Mouse (Mus musculus): ENCODE data around the gene Apba3. TPM values are rescaled to one million over a fixed set of nuclear protein-coding genes. Genes with fewer than 3 reads are reported as not detected.
A peak's percentile ranks its signal among the peaks of the same experiment; 100 is the strongest.
"Not testable (repeated sequence)": the region's sequence is repeated elsewhere in the genome, so short reads cannot be mapped to it uniquely, and the experiment has no call there.

Gene Apba3
- polyA plus RNA-seq (2014; fragmentation: Nextera tagmentation; extraction: Ambion mirVana) = 47.5 and 55.0 TPM in 2 replicates

GRCm38 (mm10) chr10:81266211-81267105 is at the start of gene Apba3, which contains the start of gene Mrpl54:
Apba3 (plus strand) TSS chr10:81266960.
Mrpl54 (minus strand) TSS chr10:81266934.
- Histone ChIP-seq H3K27ac (ENCODE audit: low read depth, low read length) (peak within 1 kb of the TSS; percentile 72), H3K9me3 (ENCODE audit: control insufficient read depth, low read length) (no peaks in the 10 kb centered on the region), H3K4me2 (peak within 1 kb of the TSS; percentile 82), H3K9ac (ENCODE audit: low read depth, low read length) (peak within 1 kb of the TSS; percentile 80), H3K36me3 (ENCODE audit: control insufficient read depth, insufficient read depth, low read length) (peaks cover 32% of the 10 kb centered on the region), H3K4me3 (ENCODE audit: low read depth, low read length) (peak within 1 kb of the TSS; percentile 86), H3K27me3 (replicated peaks; ENCODE audit: control insufficient read depth, insufficient read depth, low read length) (no peaks in the 10 kb centered on the region), H3K4me1 (replicated peaks; ENCODE audit: control insufficient read depth, insufficient read depth, low read length) (peaks cover 9% of the 10 kb centered on the region)
- peak; percentile 92 for ATAC-seq (replicated peaks; ENCODE audit: low FRiP score)
- under 1% methylated on average over 48 of the region's 48 CpGs for WGBS
- peak; percentile 95 for DNase-seq (ENCODE audit: low spot score)

- not testable (repeated sequence) for H3K4me1 ChIP-seq (replicated peaks; ENCODE audit: control insufficient read depth, insufficient read depth, low read length); H3K36me3 ChIP-seq (ENCODE audit: control insufficient read depth, insufficient read depth, low read length); H3K27ac ChIP-seq (ENCODE audit: low read depth, low read length); H3K9me3 ChIP-seq (ENCODE audit: control insufficient read depth, low read length); H3K27me3 ChIP-seq (replicated peaks; ENCODE audit: control insufficient read depth, insufficient read depth, low read length); H3K9ac ChIP-seq (ENCODE audit: low read depth, low read length); H3K4me3 ChIP-seq (ENCODE audit: low read depth, low read length); H3K4me2 ChIP-seq; ATAC-seq (replicated peaks; ENCODE audit: low FRiP score); DNase-seq (ENCODE audit: low spot score)
- whole genome bisulfite sequencing = 7% methylated on average over 1 of the region's 1 CpGs
These were observed 49.5 kb upstream of the Apba3 start for GRCm38 (mm10) chr10:81217267-81217666.

GRCm38 (mm10) chr10:81217964-81218363 is 48.8 kb upstream of the Apba3 start:
- Histone ChIP-seq H3K4me2 (no peak overlapping the region), H3K27ac (ENCODE audit: low read depth, low read length) (no peak overlapping the region), H3K9me3 (ENCODE audit: control insufficient read depth, low read length) (no peaks in the 10 kb centered on the region), H3K36me3 (ENCODE audit: control insufficient read depth, insufficient read depth, low read length) (no peaks in the 10 kb centered on the region), H3K9ac (ENCODE audit: low read depth, low read length) (no peak overlapping the region), H3K4me3 (ENCODE audit: low read depth, low read length) (no peak overlapping the region), H3K27me3 (replicated peaks; ENCODE audit: control insufficient read depth, insufficient read depth, low read length) (peaks cover 2% of the 10 kb centered on the region), H3K4me1 (replicated peaks; ENCODE audit: control insufficient read depth, insufficient read depth, low read length) (no peaks in the 10 kb centered on the region)
- WGBS = 24% methylated on average over 7 of the region's 7 CpGs
- ATAC-seq (replicated peaks; ENCODE audit: low FRiP score) (peak; percentile 64), DNase-seq (ENCODE audit: low spot score) (no peak)

GRCm38 (mm10) chr10:81221402-81222015 is 45.3 kb upstream of the Apba3 start:
- ATAC-seq (replicated peaks; ENCODE audit: low FRiP score) (no peak), DNase-seq (ENCODE audit: low spot score) (no peak)
- H3K4me3 ChIP-seq (ENCODE audit: low read depth, low read length) = no peak overlapping the region
- H3K36me3 ChIP-seq (ENCODE audit: control insufficient read depth, insufficient read depth, low read length) = no peaks in the 10 kb centered on the region
- no peaks in the 10 kb centered on the region for H3K9me3 ChIP-seq (ENCODE audit: control insufficient read depth, low read length)
- no peak overlapping the region for H3K9ac ChIP-seq (ENCODE audit: low read depth, low read length)
- H3K27me3 ChIP-seq (replicated peaks; ENCODE audit: control insufficient read depth, insufficient read depth, low read length) = peaks cover 3% of the 10 kb centered on the region
- H3K27ac ChIP-seq (ENCODE audit: low read depth, low read length) = no peak overlapping the region
- no peaks in the 10 kb centered on the region for H3K4me1 ChIP-seq (replicated peaks; ENCODE audit: control insufficient read depth, insufficient read depth, low read length)
- H3K4me2 ChIP-seq = no peak overlapping the region
- 68% methylated on average over 5 of the region's 5 CpGs for WGBS

GRCm38 (mm10) chr10:81223731-81224130 is 43.0 kb upstream of the Apba3 start:
- H3K27me3 ChIP-seq (replicated peaks; ENCODE audit: control insufficient read depth, insufficient read depth, low read length) = peaks cover 12% of the 10 kb centered on the region
- H3K9ac ChIP-seq (ENCODE audit: low read depth, low read length); ATAC-seq (replicated peaks; ENCODE audit: low FRiP score); H3K36me3 ChIP-seq (ENCODE audit: control insufficient read depth, insufficient read depth, low read length); H3K4me3 ChIP-seq (ENCODE audit: low read depth, low read length); H3K9me3 ChIP-seq (ENCODE audit: control insufficient read depth, low read length); H3K4me1 ChIP-seq (replicated peaks; ENCODE audit: control insufficient read depth, insufficient read depth, low read length); DNase-seq (ENCODE audit: low spot score); H3K27ac ChIP-seq (ENCODE audit: low read depth, low read length); H3K4me2 ChIP-seq: not testable (repeated sequence)
- WGBS = 38% methylated on average over 2 of the region's 2 CpGs

GRCm38 (mm10) chr10:81229735-81230437 is 36.9 kb upstream of the Apba3 start:
- no peak overlapping the region for H3K4me3 ChIP-seq (ENCODE audit: low read depth, low read length)
- no peaks in the 10 kb centered on the region for H3K9me3 ChIP-seq (ENCODE audit: control insufficient read depth, low read length)
- DNase-seq (ENCODE audit: low spot score) = no peak
- peaks cover 48% of the 10 kb centered on the region for H3K27me3 ChIP-seq (replicated peaks; ENCODE audit: control insufficient read depth, insufficient read depth, low read length)
- no peaks in the 10 kb centered on the region for H3K36me3 ChIP-seq (ENCODE audit: control insufficient read depth, insufficient read depth, low read length)
- H3K9ac ChIP-seq (ENCODE audit: low read depth, low read length) = no peak overlapping the region
- peaks cover 10% of the 10 kb centered on the region for H3K4me1 ChIP-seq (replicated peaks; ENCODE audit: control insufficient read depth, insufficient read depth, low read length)
- 15% methylated on average over 20 of the region's 20 CpGs for WGBS
- no peak overlapping the region for H3K27ac ChIP-seq (ENCODE audit: low read depth, low read length)
- no peak for ATAC-seq (replicated peaks; ENCODE audit: low FRiP score)
- H3K4me2 ChIP-seq = no peak overlapping the region

GRCm38 (mm10) chr10:81230438-81231332 is 36.1 kb upstream of the Apba3 start, which contains the start of gene Atcay:
Atcay (minus strand) TSS chr10:81230833.
- Histone ChIP-seq H3K4me1 (replicated peaks; ENCODE audit: control insufficient read depth, insufficient read depth, low read length) (peaks cover 10% of the 10 kb centered on the region), H3K27ac (ENCODE audit: low read depth, low read length) (no peak within 1 kb of the TSS), H3K9me3 (ENCODE audit: control insufficient read depth, low read length) (no peaks in the 10 kb centered on the region), H3K9ac (ENCODE audit: low read depth, low read length) (no peak within 1 kb of the TSS), H3K27me3 (replicated peaks; ENCODE audit: control insufficient read depth, insufficient read depth, low read length) (peaks cover 50% of the 10 kb centered on the region), H3K36me3 (ENCODE audit: control insufficient read depth, insufficient read depth, low read length) (no peaks in the 10 kb centered on the region), H3K4me2 (no peak within 1 kb of the TSS), H3K4me3 (ENCODE audit: low read depth, low read length) (no peak within 1 kb of the TSS; the same call in 1 of the 2 replicates)
- DNase-seq (ENCODE audit: low spot score) (no peak), ATAC-seq (replicated peaks; ENCODE audit: low FRiP score) (no peak)
- WGBS = 12% methylated on average over 27 of the region's 27 CpGs

- Histone ChIP-seq H3K27me3 (replicated peaks; ENCODE audit: control insufficient read depth, insufficient read depth, low read length) (peaks cover 53% of the 10 kb centered on the region), H3K4me3 (ENCODE audit: low read depth, low read length) (no peak overlapping the region), H3K27ac (ENCODE audit: low read depth, low read length) (no peak overlapping the region), H3K9ac (ENCODE audit: low read depth, low read length) (no peak overlapping the region), H3K9me3 (ENCODE audit: control insufficient read depth, low read length) (no peaks in the 10 kb centered on the region), H3K4me2 (no peak overlapping the region), H3K4me1 (replicated peaks; ENCODE audit: control insufficient read depth, insufficient read depth, low read length) (peaks cover 10% of the 10 kb centered on the region), H3K36me3 (ENCODE audit: control insufficient read depth, insufficient read depth, low read length) (no peaks in the 10 kb centered on the region)
- ATAC-seq (replicated peaks; ENCODE audit: low FRiP score) (no peak), DNase-seq (ENCODE audit: low spot score) (no peak)
- 51% methylated on average over 7 of the region's 7 CpGs for WGBS
These were observed 35.3 kb upstream of the Apba3 start for GRCm38 (mm10) chr10:81231436-81231835.

Measured in liver, embryonic 11.5 days (tissue).